Mouse (Mus musculus) lung, embryonic 16.5 days (tissue): ENCODE data around the gene Sdad1. TPM values are rescaled to one million over a fixed set of nuclear protein-coding genes. Genes with fewer than 3 reads are reported as not detected.
"Not testable (repeated sequence)": the region's sequence is repeated elsewhere in the genome, so short reads cannot be mapped to it uniquely, and the experiment has no call there.

ENCODE experiments used
- ATAC-seq: fragments of 200-750 bp; cut with Nextera tagmentation; 2 replicates; pipeline ENCODE4 v1.8.0; 2017; ENCODE audit warnings: low read depth, mild to moderate bottlenecking, moderate library complexity
- H3K27ac ChIP-seq: fragments of 300-500 bp; sonication (generic); 2 replicates; pipeline ENCODE4 v1.5.1; 2014; ENCODE audit warnings: mild to moderate bottlenecking, control low read depth, low read length
- H3K27me3 ChIP-seq: fragments of 300-500 bp; sonication (generic); 2 replicates; pipeline ENCODE4 v1.6.1; 2014; ENCODE audit warnings: low read depth, low read length, mixed read lengths; ENCODE audit not compliant: control insufficient read depth, insufficient read depth
- H3K36me3 ChIP-seq: fragments of 300-500 bp; sonication (generic); 2 replicates; pipeline ENCODE4 v1.6.1; 2014; ENCODE audit warnings: low read length; ENCODE audit not compliant: control insufficient read depth, insufficient read depth
- H3K4me1 ChIP-seq: fragments of 300-500 bp; sonication (generic); replicated peaks from 2 replicates; pipeline ENCODE4 v1.6.1; 2014; ENCODE audit warnings: low read length, mixed read lengths; ENCODE audit not compliant: control insufficient read depth, insufficient read depth
- H3K4me2 ChIP-seq: fragments of 300-500 bp; sonication (generic); 2 replicates; pipeline ENCODE4 v1.6.1; 2014; ENCODE audit warnings: low read depth, low read length, control low read depth
- H3K4me3 ChIP-seq: fragments of 300-500 bp; sonication (generic); 2 replicates; pipeline ENCODE4 v1.5.1; 2014; ENCODE audit warnings: mild to moderate bottlenecking, low read length, control low read depth
- H3K9ac ChIP-seq: fragments of 300-500 bp; sonication (generic); 2 replicates; pipeline ENCODE4 v1.6.1; 2014; ENCODE audit warnings: low read length, control low read depth
- H3K9me3 ChIP-seq: fragments of 300-500 bp; sonication (generic); 2 replicates; pipeline ENCODE4 v1.6.1; 2016; ENCODE audit warnings: low read length; ENCODE audit not compliant: control insufficient read depth
- WGBS: fragments of 180-500 bp; shearing (Covaris S2); extraction: QIAGEN DNeasy Blood & Tissue Kit; methylation state at CpG from one replicate; pipeline ENCODE4 v1.1.7; 2014; 5-methylcytosine and 5-hydroxymethylcytosine counted together
- polyA plus RNA-seq: library from polyadenylated mRNA; unstranded; fragments of >200 nt; fragmentation: Nextera tagmentation; extraction: Ambion mirVana; gene quantifications from 2 replicates; pipeline ENCODE4 v1.2.1, GENCODE M21; 2015

Sdad1 gene
- 24.7 and 30.8 TPM in 2 replicates for polyA plus RNA-seq

- Histone ChIP-seq H3K36me3 (peaks cover 8% of the 10 kb centered on the region; the same call in 1 of the 2 replicates), H3K4me3 (peak within 1 kb of the TSS; percentile 89), H3K9ac (peak within 1 kb of the TSS; percentile 85), H3K4me1 (peaks cover 9% of the 10 kb centered on the region; the same call in 1 of the 2 replicates), H3K4me2 (peak within 1 kb of the TSS; percentile 74), H3K27me3 (no peaks in the 10 kb centered on the region), H3K9me3 (no peaks in the 10 kb centered on the region), H3K27ac (peak within 1 kb of the TSS; percentile 48)
- 2% methylated on average over 41 of the region's 41 CpGs for WGBS
- peak; percentile 95 for ATAC-seq
These were observed at the start of gene Sdad1 for GRCm38 (mm10) chr5:92309681-92310511. Gene Sdad1 (minus strand): TSS chr5:92310479.

DNA sequence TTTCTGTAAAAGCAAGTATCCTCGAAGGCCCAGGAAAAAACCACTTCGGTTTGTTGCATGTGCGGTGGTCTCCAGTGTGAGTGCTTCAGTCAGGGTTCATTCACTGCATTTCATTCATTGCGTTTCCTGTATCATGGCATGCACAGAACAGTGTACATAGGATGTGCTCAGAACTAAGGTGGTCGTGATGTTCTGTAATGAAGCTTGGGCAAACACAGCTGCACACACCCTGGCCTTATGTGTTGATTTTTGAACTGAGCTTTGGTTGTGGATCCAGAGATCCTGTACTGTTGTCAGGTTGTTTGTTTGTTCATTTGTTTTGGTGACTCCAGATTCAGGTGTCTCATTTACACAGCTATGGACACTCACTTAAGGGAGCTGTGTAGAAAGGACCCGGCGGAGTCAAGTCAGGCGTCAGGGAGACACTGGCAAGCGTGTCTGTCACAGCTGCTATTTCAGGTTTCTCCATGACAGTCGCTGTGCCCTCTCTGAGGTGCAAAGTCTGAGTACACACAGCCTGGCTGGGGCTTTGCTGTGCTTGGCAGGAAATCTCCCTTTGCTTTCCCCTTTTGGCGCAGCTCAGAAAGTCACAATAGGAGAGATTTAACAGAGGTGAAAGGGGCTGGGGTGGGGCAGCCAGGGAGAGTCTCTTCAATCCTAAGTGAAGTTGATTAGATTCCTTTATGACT is 48.6 kb upstream of the Sdad1 start:
- ATAC-seq = no peak
- no peaks in the 10 kb centered on the region for H3K4me1 ChIP-seq
- WGBS = 72% methylated on average over 11 of the region's 11 CpGs

DNA sequence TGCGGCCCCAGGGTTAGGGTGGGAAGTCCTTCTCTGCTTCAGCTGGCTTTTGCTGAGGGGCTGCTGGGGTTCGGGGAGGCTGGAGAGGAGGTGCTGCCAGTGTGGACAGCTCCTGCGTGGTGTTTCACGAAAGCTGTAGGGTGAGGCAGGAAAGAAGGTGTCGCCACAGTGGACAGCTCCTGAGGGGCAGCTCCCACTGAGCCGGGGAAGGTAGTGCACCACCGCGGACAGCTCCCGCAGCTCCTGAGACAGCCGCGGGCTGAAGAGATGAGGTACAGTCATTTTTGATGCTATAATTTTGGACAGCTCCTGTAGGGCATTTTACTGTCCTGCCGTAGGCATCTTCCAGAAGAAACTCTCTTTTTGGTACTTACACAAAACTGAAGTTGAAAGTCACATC is 47.8 kb upstream of the Sdad1 start:
- Histone ChIP-seq H3K9me3 (no peaks in the 10 kb centered on the region), H3K9ac (no peak overlapping the region), H3K36me3 (no peaks in the 10 kb centered on the region), H3K4me1 (0 out of 2 replicates have a peak, but pooled peaks cover 1% of the 10 kb centered on the region), H3K4me2 (no peak overlapping the region), H3K4me3 (no peak overlapping the region), H3K27me3 (no peaks in the 10 kb centered on the region), H3K27ac (no peak overlapping the region)
- peak; percentile 65 for ATAC-seq
- WGBS = 18% methylated on average over 12 of the region's 12 CpGs

More for the DNA sequence above, 48.6 kb upstream of the Sdad1 start:
- H3K36me3 ChIP-seq = no peaks in the 10 kb centered on the region
- H3K4me3 ChIP-seq = no peak overlapping the region
- no peaks in the 10 kb centered on the region for H3K9me3 ChIP-seq
- no peaks in the 10 kb centered on the region for H3K27me3 ChIP-seq
- H3K27ac ChIP-seq = no peak overlapping the region
- no peak overlapping the region for H3K9ac ChIP-seq
- H3K4me2 ChIP-seq = no peak overlapping the region

DNA sequence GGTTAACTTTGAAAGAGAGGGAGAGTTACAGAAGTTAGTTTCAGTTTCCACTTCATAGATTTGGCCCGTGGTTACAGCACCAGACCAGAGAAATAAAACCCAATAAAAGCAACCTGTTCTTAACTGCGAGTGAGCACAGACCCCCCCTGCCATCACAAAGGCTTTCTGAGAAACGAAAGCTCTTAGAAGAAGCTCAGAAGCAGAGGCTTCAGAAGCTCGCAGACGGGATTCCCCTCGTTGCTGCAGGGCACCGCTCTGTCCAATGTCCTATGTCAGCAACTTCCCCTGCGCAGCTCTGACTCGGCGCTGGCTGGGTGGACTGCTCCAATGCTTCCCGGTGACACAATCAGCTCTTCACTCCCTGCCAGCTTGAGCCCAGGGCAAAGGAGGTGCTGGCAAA is 43.2 kb upstream of the Sdad1 start:
- H3K27ac ChIP-seq = no peak overlapping the region
- H3K9me3 ChIP-seq = no peaks in the 10 kb centered on the region
- H3K4me3 ChIP-seq = peak overlapping the region; percentile 43
- no peaks in the 10 kb centered on the region for H3K36me3 ChIP-seq
- H3K9ac ChIP-seq = 0 out of 2 replicates have a peak overlapping the region, but pooled peaks have one; percentile 49
- H3K4me1 ChIP-seq = peaks cover 6% of the 10 kb centered on the region; the same call in 1 of the 2 replicates
- 39% methylated on average over 11 of the region's 11 CpGs for WGBS
- no peaks in the 10 kb centered on the region for H3K27me3 ChIP-seq
- peak overlapping the region; percentile 48 for H3K4me2 ChIP-seq
- no peak for ATAC-seq

DNA sequence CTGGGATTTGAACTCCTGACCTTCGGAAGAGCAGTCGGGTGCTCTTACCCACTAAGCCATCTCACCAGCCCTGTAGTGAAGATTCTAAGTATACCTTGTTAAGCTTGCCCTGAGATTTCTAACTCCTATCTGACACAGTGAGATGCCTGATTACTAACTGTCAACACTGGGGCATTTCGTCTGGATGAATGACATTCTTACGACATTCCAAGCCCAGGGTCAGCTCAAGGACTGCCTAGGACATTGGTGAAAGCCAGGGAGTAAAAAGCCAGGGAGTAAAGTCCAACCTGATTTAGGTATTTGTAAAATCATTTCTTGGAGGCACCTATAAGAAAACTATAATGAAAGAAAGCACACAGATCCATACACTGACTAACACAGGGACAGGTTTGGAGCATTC is 42.4 kb upstream of the Sdad1 start:
- H3K9me3 ChIP-seq, H3K27me3 ChIP-seq, H3K4me2 ChIP-seq, ATAC-seq, H3K9ac ChIP-seq, H3K4me1 ChIP-seq, H3K4me3 ChIP-seq, H3K27ac ChIP-seq, H3K36me3 ChIP-seq: not testable (repeated sequence)
- 44% methylated on average over 4 of the region's 4 CpGs for WGBS

- no peak for ATAC-seq
- no peak overlapping the region for H3K4me2 ChIP-seq
These were observed 39.5 kb upstream of the Sdad1 start for GRCm38 (mm10) chr5:92349731-92350130.

DNA sequence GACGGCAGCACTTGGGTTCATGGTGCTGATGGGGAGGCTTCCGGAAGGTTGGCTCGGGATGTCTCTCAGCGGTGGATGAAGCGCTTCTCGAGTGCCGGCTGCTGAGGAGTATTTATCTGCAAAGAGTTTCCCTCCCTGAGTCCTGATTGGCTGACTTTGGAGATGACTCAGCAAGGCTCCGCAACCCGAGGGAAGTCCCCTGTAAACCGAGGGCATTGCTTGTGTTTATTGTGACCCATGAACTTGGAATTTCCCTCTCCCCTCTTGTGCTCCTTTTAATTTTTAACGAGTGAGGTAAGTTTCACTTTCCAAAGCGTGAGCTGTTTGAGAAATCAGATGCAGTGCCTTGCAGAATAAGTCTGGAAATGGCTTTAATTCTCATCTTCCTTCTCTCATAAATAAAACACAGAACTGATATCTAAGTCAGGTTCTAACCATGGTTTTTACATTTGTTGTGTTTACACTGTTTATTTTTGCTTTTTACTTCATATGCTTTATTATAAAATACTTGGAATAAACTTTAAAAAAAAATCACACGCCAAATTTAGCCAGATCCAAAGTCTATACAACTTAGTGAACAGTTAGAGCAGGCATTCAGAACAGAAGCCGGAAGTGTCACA is 38.6 kb upstream of the Sdad1 start, which contains the start of gene Cxcl10:
Gene Cxcl10 (minus strand): TSS at position 96 of the 620 bp plus-strand sequence.
- no peaks in the 10 kb centered on the region for H3K36me3 ChIP-seq
- no peak within 1 kb of the TSS for H3K27ac ChIP-seq
- H3K4me2 ChIP-seq = peak within 1 kb of the TSS; percentile 59
- 0 out of 2 replicates have a peak, but pooled peaks cover 3% of the 10 kb centered on the region for H3K27me3 ChIP-seq
- H3K9ac ChIP-seq = peak within 1 kb of the TSS; percentile 38; the same call in 1 of the 2 replicates
- no peaks in the 10 kb centered on the region for H3K9me3 ChIP-seq
- peak within 1 kb of the TSS; percentile 41 for H3K4me3 ChIP-seq
- ATAC-seq = peak; percentile 41; the same call in 1 of the 2 replicates
- peaks cover 7% of the 10 kb centered on the region; the same call in 1 of the 2 replicates for H3K4me1 ChIP-seq
- 11% methylated on average over 14 of the region's 14 CpGs for WGBS

More at GRCm38 (mm10) chr5:92349731-92350130, 39.5 kb upstream of the Sdad1 start:
- 78% methylated on average over 7 of the region's 7 CpGs for WGBS
- peaks cover 7% of the 10 kb centered on the region; the same call in 1 of the 2 replicates for H3K4me1 ChIP-seq
- H3K9me3 ChIP-seq = no peaks in the 10 kb centered on the region
- no peaks in the 10 kb centered on the region for H3K36me3 ChIP-seq
- no peak overlapping the region for H3K9ac ChIP-seq
- H3K27me3 ChIP-seq = 0 out of 2 replicates have a peak, but pooled peaks cover 3% of the 10 kb centered on the region
- no peak overlapping the region for H3K27ac ChIP-seq
- H3K4me3 ChIP-seq = no peak overlapping the region

DNA sequence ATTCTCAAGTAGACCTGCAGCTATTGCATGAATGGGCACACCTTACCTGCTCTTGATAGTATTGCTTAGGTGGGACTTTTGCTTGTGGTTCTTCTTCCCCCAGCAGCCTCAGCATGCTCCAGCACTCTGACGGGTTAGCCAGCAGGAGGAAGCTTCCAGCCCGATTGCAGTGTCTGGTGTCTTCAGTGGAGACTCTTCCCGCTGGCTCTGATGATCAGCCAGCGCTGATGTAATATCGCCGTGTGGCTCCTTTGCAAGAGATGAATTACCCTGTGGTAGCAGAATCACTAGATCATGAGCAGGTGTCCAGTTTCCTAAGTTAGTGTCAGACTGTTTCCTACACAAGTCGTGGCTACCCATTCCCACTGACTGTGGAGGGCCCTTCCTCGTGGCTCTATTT is 34.7 kb upstream of the Sdad1 start:
- Histone ChIP-seq H3K4me2 (no peak overlapping the region), H3K27ac (no peak overlapping the region), H3K4me3 (no peak overlapping the region), H3K27me3 (0 out of 2 replicates have a peak, but pooled peaks cover 3% of the 10 kb centered on the region), H3K36me3 (no peaks in the 10 kb centered on the region), H3K9ac (no peak overlapping the region), H3K9me3 (no peaks in the 10 kb centered on the region), H3K4me1 (peaks cover 4% of the 10 kb centered on the region; the same call in 1 of the 2 replicates)
- 71% methylated on average over 8 of the region's 8 CpGs for WGBS
- no peak for ATAC-seq
